Mouse (Mus musculus) adrenal gland, adult 2 months (tissue): ENCODE results near the gene Ctsd. TPM values are rescaled to one million over a fixed set of nuclear protein-coding genes. Genes with fewer than 3 reads are reported as not detected.

Experiments
- DNase-seq: peaks from one replicate; pipeline ENCODE4 v3.0.0; 2021
- polyA plus RNA-seq: library from polyadenylated mRNA; depleted of rRNA; stranded (reverse); fragments of >200 nt; gene quantifications from 2 replicates; pipeline ENCODE4 v1.2.3, GENCODE M21; 2012
- total RNA-seq, 2 experiments: library from RNA; stranded (reverse); gene quantifications; 2 replicates each; pipeline ENCODE4 v1.2.3; 2021

Gene Ctsd
- total and polyA plus RNA-seq, 3 experiments: 904 to 1,338 (median 996) TPM

DNA sequence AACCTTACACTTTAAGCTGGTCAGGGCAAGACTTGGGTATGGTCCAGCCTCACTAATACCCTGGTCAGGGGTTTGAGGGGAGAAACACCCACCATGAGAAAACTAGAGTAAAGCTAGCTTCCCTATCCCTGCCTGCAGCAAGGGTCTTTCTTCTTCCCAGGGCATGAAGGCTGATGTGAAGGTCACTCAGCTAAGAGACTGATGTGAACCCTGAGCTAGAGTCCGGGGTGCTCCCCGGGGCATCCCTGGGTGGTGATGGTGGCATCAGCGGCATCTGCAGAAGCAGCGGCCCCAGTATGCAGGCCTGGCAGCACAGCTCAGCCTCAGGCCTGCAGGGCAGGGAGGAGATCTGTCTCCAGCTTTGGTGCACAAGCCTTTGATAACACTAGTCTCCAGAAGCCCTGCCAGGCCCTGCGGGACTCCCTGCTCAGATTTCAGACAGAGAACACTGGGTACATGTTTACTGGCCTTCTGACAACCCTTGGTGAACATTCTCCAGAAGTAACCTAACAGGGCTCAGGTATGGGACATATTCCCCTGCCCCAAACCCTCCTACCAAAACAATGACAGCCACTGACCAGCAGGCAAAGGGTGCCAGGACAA is 13.3 kb downstream of the Ctsd start:
- no peak for DNase-seq

- DNase-seq: no peak
Measured at GRCm38 (mm10) chr7:142373641-142374412, 14.0 kb downstream of the Ctsd start, which contains the start of gene Ifitm10. TSS of gene Ifitm10 (minus strand) at chr7:142373753.

GRCm38 (mm10) chr7:142373039-142373438 is 14.8 kb downstream of the Ctsd start:
- no peak for DNase-seq

GRCm38 (mm10) chr7:142371768-142372661 is 15.8 kb downstream of the Ctsd start:
- peak; percentile 77 for DNase-seq

DNA sequence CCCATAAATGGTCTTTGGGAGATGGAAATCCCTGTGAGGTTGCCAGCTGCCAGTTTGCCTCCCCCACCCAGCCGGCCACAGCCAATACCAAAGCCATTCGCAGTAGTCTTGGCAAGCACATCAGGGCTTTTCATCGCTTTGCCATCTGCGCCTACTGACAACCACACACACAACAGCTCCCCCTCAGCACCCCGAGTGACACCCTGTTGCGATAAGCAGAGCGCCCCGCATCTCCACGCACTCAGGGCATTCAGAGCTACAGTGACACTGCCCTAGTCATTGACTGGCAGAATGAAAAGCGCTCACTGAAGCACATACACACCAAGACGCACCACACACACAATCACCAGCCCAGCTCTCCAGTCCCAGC is 16.5 kb downstream of the Ctsd start:
- DNase-seq: no peak

GRCm38 (mm10) chr7:142370937-142371336 is 16.9 kb downstream of the Ctsd start:
- no peak for DNase-seq

GRCm38 (mm10) chr7:142369820-142370219 is 18.0 kb downstream of the Ctsd start:
- DNase-seq: no peak

DNA sequence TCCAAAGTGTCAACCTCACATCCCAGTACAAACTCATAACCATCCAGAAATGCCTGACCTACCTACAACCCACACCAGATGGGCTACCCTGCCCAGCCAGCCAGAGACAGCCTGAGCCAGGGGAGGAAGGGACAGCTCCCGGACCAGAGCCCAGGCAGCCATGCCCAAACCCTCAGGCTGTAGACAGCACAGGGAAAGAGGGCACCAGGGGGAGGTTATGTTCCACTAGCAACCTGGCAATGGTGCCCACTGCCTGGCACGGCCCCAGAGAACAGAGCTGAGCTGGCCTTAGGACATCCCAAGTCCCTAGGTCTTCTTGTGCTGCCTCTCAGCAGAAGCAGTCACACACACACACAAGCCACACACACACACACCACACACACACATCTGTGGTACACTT is 19.0 kb downstream of the Ctsd start:
- no peak for DNase-seq

DNA sequence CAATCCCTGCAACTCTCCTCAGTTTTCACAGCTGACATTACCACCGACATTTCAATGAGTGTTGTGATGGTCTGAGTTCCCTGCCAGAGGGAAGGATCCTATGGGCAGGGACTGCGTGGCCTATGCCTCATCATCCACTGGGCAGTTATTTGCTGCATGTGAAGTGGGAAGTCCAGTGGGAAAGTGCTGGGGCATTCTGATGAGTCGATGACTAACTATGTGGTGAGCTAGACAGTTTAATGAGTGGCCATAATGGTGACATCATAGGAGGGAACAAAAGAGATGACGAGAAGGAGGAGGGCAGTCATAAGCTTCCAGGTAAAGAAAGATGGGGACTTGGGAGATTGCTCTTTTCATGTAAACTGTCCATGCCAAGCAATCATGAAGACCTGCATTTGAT is 24.7 kb downstream of the Ctsd start:
- DNase-seq: no peak

GRCm38 (mm10) chr7:142360743-142361142 is 27.1 kb downstream of the Ctsd start:
- DNase-seq: no peak

GRCm38 (mm10) chr7:142359129-142359528 is 28.7 kb downstream of the Ctsd start:
- DNase-seq: no peak

DNA sequence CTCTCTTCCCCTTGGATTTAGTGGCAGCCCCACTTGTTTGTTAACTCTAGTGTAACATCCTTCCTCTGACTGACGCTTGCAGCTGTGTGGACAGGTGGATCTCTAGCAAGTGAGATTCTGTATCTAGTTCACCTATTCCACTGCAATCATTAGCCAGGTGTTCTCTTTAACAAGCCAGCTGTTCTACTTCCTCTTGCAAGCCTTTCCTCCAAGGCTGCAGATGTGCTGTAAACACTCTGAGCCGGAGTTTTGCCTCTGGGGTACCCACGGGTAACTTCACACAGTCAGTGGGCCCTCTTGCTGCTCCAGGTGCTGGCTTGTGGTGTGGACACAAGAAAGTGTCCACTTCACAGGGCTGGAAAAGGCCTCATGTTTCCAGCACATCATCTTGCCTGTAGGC is 30.3 kb downstream of the Ctsd start:
- no peak for DNase-seq

GRCm38 (mm10) chr7:142354661-142355233 is 33.1 kb downstream of the Ctsd start:
- no peak for DNase-seq

- DNase-seq: no peak
Measured at GRCm38 (mm10) chr7:142353854-142354253, 34.0 kb downstream of the Ctsd start.

GRCm38 (mm10) chr7:142351569-142351968 is 36.3 kb downstream of the Ctsd start:
- DNase-seq: no peak

DNA sequence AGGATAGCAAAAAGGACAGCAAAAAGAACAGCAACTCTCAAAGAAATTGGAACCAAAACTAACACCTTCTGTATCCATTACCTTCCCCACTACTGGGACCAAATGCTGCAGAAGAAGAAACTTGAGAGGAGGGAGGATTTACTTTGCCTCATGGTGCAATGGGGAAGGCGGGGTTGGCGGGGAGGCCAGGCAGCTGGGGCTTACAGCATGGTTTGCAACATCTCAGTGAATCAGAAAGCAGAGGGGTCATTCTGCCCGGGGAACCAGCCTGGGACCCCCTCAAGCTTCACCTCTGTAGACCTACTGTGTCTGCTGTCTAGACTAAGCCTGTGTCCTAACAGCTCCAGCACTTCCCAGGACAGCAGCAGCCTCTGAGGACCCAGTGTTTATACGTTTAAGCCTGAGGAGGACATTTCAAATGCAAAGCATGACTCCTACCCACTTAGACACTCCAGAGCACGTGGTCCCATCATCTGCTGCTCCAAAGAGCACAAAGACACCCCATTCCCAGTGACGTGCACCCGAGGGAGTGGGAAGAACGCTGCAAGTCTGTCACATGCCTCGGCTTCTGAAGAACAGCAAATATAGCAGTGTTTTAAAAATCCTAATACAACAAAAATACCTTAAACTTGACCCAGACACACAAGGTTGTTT is 38.4 kb downstream of the Ctsd start:
- no peak for DNase-seq

- DNase-seq: no peak
Measured at GRCm38 (mm10) chr7:142347542-142347941, 40.3 kb downstream of the Ctsd start.

GRCm38 (mm10) chr7:142342247-142342640 is 45.6 kb downstream of the Ctsd start:
- no peak for DNase-seq

DNA sequence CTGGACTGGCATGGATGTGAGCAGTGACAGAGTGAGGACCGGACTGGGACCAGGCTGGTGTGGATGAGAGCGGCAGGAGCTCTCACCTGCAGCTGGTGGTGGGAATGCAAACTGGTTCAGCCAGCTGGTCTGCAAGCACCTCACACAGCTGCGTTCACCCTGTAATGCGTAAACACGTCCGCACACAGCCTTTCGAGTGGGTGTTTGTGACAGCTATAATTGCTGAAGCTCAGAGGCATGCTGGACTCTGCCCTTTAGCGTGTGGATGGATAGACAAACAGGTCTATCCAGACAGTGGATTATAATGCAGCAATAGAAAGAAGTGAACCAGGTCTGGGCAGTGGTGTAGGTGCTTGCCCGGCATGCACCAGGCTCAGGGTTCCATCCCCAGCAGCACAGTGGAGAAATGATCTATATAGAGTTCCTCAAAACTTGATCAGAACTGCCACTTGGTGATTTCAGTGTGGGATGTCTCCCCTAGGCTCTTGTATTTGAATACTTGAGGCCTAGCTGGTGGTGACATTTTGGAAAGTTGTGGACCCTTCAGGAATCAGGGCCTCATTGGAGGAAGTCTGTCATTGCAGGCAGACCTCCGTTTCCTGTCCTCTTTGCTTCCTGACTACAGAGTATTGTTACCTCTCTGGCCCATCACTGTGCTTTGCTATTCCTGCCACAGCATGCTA is 46.1 kb downstream of the Ctsd start:
- no peak for DNase-seq

GRCm38 (mm10) chr7:142340269-142340970 is 47.4 kb downstream of the Ctsd start:
- DNase-seq: no peak

DNA sequence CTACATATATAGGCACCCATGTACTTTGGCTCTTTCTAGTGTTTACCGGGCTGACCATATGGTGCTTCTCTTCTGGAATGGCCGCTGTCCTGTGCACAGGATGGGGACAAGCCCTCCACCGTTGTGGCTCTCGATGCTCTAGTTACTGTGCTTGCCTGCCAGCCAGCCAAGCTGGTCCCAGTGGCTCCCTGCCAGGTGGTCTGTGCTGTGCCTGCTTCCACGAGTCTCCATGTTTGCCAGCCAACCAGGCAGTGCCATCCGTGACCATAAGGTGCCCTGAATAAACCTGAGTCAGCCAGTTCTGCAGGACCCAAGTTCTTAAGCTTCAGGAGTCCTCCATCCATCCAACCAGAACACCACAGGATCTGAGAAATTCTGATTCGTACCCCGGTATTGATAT is 52.7 kb downstream of the Ctsd start:
- DNase-seq: no peak
